Mouse (Mus musculus): ENCODE results near the gene Ksr1.

- TF ChIP-seq POLR2A (IDR thresholded peaks at IDR 0.05; ENCODE audit: insufficient read length, low read depth): no peak
- no peak for TF ChIP-seq CEBPB (IDR thresholded peaks at IDR 0.05; ENCODE audit: insufficient read depth, poor library complexity, severe bottlenecking)
- no peak for TF ChIP-seq TCF3 (IDR thresholded peaks at IDR 0.05; ENCODE audit: insufficient read length, low read depth)
- TF ChIP-seq POLR2AphosphoS2 (IDR thresholded peaks at IDR 0.05; ENCODE audit: insufficient read length, low read depth): no peak
Measured at GRCm38 (mm10) chr11:79144741-79145140, 1.5 kb downstream of the Ksr1 start.
